Mouse (Mus musculus) CD4-positive, CD25-positive, alpha-beta regulatory T cell, adult 2 months (primary cell): ENCODE results near the gene Siglece.
A peak's percentile ranks its signal among the peaks of the same experiment; 100 is the strongest.
"Not testable (repeated sequence)": the region's sequence is repeated elsewhere in the genome, so short reads cannot be mapped to it uniquely, and the experiment has no call there.

Source experiments
- DNase-seq: peaks from one replicate; pipeline ENCODE4 v3.0.0-alpha.2; 2012; ENCODE audit warnings: low read depth, low spot score

The Siglece gene

DNA sequence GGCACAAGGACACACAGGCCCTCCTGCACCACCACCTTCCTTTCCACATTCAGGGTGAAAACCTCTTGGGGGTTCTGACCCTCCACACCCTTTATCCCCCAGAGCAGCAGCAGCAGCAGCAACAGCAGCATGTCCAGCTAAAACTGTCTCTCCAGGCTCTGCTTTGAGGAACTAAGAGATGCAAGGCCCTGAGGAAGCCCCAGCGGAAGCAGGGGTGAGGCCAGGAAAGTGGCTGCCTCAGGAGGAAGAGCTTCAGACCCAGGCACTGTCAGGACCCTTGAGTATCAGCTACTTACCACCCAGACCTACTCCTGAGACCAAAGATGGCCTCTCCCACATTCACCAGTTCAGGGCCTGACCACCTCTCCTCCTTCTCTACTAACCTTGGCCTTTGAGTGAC lies at the start of gene Siglece:
Siglece (minus strand) TSS at position 160 of the 400 bp plus-strand sequence.
- DNase-seq, result no peak

DNA sequence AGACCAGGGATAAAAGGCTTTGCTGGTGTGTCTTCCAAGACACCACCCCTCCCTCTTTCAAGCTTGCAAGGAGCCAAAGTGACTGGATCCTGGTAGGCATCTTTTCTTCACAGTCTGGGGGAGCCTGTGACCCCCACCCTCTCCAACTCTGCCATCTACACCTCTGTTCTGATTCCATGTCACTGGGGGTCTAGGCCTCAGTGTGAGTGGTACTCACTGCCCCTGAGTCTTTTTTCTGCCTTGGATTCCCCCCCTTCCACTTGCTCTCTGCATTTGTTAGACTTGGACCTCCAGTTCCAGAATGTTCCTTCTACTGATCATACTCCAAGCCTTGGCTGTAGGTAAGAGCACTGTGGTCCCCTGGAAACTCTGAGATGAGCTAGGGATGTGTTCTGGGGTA lies 30.2 kb upstream of the Siglece start, which contains the start of gene Klk14:
Klk14 (plus strand) TSS at position 301 of the 400 bp plus-strand sequence.
- no peak for DNase-seq

DNA sequence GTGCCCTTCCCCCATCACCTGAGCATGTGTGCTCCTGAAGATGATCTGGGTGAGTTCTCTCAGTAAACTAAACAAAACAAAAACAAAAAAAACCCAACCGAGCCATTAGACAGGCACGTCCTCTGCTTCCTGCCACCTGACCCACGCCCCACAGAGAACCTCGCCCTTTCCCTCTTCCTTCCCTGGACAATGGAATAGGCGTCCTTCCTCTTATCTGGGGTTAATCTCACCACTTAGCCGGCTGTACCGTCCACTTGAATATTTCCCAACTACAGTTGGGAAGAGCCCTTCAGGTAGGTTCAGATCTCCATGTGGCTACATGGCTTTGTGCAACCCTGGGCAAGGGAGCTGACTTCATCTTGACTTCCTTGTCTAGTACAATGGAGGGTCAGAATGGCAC lies 25.1 kb upstream of the Siglece start:
- no peak for DNase-seq

- DNase-seq, result not testable (repeated sequence)
Measured at GRCm38 (mm10) chr7:43682511-43682910, 22.6 kb upstream of the Siglece start.

DNA sequence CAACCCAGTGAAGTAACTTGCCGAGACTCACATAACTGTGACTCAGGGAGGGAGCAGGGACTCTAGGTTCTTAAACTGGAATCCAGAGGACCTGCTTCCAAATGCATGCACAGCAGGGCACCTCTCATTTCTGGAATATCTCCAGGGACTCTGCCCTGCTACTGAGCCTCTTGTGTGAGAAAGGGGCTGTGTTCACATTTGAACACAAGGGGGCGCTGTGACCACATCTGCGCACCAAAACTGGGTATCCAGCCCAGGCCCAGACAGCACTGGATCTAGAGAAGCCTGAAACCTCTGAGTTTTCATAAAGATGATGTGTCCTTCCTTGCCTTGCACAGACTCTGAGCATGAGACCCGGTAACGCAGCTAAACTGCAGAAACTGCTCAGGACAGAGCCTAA lies 21.0 kb upstream of the Siglece start:
- peak; percentile 77 for DNase-seq

- peak; percentile 55 for DNase-seq
Measured at GRCm38 (mm10) chr7:43678517-43678916, 18.6 kb upstream of the Siglece start.

DNA sequence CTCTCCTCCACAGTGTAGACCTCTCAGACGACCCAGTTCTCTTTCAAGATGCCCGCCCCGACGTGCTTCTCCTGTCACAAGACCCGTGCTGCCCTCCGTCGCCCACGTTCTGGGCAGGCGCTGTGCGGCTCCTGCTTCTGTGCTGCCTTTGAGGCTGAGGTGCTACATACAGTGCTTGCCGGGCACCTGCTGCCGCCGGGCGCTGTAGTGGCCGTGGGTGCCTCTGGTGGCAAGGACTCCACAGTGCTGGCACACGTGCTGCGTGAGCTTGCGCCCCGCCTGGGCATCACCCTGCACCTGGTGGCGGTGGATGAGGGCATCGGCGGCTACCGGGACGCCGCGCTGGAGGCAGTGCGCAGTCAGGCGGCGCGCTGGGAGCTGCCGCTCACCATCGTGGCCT lies 15.1 kb upstream of the Siglece start:
- DNase-seq, result no peak

DNA sequence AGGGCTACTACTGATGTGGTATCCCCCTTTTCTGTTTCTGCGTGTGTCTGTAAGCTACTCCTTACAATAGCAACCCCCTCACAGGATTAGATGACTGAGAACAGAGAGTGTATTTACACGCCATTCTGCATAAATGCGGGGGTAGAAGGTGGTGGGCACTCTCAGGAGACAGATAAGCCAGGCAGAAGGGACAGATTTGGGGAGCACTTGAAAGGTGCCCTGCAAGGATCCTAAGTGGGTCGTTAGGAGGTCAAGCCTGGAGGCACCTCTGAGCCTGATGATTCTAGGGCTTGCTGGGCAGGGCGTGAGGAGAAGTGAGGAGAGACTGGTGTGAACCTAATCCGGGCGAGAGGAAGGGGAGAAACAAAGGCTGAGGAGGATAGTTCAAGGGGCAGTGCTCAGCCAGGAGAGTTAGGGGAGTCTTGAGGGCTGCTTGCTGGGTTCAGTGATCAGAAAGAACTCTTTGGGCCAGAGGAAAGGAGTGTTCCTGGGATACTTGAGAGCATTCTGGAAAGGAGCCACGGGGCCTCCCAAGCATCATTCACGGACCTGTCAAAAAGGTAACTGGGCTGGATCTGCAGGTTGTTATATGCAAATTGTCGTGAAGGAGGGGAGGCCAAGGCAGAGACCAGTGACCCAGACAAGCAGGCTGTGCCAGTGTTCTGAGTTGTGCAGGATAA lies 12.8 kb upstream of the Siglece start:
- no peak for DNase-seq

- DNase-seq, result peak; percentile 92
Measured at GRCm38 (mm10) chr7:43671809-43672580, 12.0 kb upstream of the Siglece start, which contains the start of gene Ctu1. Ctu1 (plus strand) TSS chr7:43672016.

GRCm38 (mm10) chr7:43671064-43671808 lies 11.3 kb upstream of the Siglece start:
- no peak for DNase-seq

DNA sequence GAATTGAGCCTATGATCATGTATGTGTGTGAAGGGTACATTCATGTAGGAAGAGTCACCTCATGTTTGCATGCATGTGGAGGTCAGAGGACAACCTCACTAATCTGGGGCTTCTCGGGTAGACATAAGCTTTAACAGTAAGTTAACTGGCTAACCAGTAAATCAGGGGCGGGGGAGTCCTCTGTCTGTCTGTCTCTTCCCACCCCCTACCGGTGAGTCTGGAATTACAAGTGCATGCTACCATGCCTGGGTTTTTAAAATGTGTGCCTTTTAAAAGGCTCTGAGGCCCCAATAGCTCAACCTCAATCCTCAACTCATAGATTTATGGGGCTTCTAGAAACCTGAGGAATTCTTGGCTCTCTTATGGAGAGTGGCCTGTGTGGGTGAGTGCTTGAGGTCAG lies 8.6 kb upstream of the Siglece start:
- peak; percentile 76 for DNase-seq

- DNase-seq, result not testable (repeated sequence)
Measured at GRCm38 (mm10) chr7:43667221-43667620, 7.3 kb upstream of the Siglece start.

DNA sequence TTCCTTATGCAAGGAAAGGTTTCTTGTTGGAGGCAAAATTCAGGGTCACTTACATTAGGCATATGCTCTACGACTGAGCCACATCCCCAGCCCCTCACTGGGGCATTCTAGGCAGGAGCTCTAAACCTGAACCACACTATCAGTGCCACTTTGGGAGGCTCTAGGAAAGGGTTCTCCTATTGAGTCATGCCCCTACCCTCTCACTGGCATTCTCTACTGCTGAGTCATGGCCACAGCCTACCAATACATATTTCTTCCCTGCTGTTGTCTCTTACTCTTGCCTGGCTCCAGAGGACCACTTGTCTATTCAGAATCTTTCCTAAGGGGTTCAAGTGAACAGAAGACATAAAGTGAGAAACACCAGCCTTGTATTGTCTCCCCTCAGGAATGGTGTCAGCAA lies 2.8 kb upstream of the Siglece start:
- no peak for DNase-seq

DNA sequence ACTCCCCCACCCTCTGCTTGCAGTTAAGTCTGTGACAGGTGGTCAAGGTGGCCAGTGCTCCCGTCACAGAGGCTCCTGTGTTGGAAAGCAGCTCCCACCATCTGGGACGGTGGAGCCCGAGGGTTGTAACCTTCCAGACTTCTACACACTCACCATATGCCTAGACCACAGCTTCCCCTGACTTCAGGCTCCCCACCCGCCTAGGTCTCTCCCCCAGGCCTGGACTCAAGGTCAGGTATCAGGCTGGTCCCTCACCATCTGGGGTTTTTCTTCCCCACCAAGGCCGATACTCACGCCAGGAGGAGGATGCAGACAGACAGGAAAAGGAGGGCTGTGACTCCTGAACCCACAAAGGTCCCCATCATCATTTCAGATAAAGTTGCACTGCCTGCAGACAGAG lies 3.7 kb downstream of the Siglece start:
- DNase-seq, result no peak

DNA sequence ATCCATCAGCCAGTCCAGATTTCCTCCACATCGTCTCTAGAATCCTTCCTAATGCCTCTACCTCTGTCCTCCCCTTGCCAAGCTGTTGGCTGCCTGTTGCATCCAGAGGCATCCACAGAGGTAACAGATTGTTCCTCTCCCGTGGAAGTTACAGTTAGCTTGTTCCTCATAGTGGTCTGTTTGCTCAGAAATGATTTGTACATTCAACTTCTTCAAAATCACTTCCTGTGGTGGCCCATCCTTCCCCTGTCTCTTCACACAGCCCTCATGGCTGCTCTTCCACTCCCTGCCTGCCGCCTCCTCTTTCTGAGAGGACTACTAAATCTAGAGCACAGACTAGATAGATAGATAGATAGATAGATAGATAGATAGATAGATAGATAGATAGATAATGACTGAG lies 5.4 kb downstream of the Siglece start:
- DNase-seq, result no peak

DNA sequence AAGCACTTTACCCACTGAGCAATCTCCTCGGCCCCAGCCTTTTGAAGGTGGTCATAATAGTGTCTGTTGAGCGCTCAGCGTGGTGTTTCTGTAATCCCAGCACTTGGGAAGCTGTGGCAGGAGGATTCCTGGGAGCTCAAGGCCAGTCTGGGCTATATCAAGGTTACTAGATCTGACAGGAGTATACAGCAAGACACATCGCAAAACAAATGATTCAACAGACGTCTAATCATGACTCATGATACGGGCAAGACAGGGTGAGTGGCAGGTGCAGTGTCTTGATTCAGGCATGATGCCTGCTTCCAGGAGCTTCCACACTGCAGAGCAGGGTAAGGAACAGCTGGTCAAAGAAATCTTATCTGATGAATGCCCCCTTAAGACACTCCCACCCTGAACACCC lies 7.3 kb downstream of the Siglece start:
- DNase-seq, result no peak

GRCm38 (mm10) chr7:43643046-43643652 lies 16.8 kb downstream of the Siglece start:
- no peak for DNase-seq

- no peak for DNase-seq
Measured at GRCm38 (mm10) chr7:43642587-43642986, 17.4 kb downstream of the Siglece start.

DNA sequence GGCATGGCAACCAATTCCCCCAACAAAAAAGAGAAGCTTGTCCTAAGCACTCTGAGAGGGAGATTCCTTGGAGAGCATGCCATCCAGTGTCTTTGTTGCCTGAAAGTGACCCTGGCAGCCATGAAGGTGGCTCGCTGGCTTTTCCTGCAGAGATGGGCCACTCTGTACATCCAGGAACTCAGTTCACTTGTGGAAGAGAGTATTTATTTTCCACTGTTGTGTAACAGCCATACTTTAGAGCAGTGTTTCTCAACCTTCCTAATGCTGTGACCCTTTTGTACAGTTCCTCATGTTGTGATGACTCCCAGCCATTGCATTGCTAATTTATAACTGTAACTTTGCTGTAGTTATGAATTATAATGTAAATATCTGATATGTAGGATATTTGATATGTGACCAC lies 22.8 kb downstream of the Siglece start:
- no peak for DNase-seq

GRCm38 (mm10) chr7:43636194-43636593 lies 23.8 kb downstream of the Siglece start:
- no peak for DNase-seq

DNA sequence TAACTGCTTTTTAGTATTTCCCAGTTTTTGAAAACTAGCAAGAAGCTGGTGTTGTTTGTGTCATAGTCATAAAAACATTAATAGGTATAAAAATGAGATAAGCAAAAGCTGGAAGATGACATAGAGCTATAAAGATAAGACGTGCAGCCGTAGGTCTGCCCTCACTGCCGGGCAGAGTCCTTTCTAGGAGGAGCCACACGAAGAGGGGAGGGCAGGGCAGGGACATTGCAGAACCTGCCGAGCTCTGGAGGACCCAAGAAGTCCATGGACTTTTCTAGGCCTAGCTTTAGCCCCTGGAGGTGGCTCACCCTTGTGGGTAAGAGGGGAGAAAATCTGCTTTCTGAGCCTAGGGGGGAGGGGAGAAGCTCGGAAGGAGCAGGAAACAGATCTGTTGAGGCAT lies 25.5 kb downstream of the Siglece start, which contains the start of gene Ceacam18:
Ceacam18 (plus strand) TSS at position 208 of the 400 bp plus-strand sequence.
- no peak for DNase-seq

GRCm38 (mm10) chr7:43633940-43634339 lies 26.0 kb downstream of the Siglece start:
- DNase-seq, result no peak
